Mouse (Mus musculus): ENCODE results near the gene Ptpra. TPM values are rescaled to one million over a fixed set of nuclear protein-coding genes. Genes with fewer than 3 reads are reported as not detected.
A peak's percentile ranks its signal among the peaks of the same experiment; 100 is the strongest.

Ptpra gene
- polyA plus RNA-seq, 1 experiment, result 1.2 TPM

DNA sequence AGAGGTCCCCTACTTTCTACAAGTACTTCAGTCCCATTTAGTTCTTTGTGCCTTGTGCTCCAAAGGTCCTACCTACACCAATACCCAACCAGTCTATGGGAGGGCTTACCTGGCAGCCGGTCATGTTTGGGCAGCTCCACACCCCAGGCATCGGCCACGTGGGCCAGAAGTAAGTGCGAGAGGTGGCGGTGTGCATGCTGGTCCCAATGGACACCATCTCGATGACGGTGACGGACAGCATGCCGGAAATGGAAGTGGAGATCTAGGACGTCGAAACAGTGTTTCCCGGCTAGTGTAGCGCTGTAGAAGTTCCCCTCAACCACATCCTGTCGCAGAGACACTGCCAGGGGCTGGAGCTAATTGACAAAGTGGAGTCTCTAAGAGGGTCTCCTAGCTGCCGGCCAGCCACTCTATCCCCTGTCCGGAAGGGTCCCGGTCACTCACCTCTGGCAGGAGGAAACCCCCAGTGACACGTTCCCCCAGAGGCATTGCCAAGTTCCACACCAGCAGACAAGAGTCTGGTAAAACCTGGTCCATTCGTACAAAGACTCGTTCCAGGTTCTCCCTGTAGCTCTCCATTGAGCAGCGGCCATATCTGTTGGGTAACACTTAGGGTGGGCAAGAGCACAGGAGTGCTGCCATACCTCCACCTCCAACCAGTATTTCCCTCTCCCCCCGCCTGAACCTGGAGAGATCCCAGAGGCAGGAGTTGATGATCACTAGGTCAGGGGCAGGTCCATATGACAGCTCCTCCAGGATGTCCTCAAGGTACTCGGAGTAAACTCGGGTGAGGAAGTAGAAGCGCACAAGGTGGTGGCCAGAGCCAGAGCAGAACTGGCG is 28.1 kb upstream of the Ptpra start:
- Histone ChIP-seq H3K27me3 (ENCODE audit: control insufficient read depth) (no peaks in the 10 kb centered on the region), H3K4me3 (replicated peaks) (no peak overlapping the region), H3K9me3 (ENCODE audit: control insufficient read depth, low read length) (no peaks in the 10 kb centered on the region), H3K4me1 (ENCODE audit: control insufficient read depth) (peaks cover 33% of the 10 kb centered on the region), H3K36me3 (ENCODE audit: control insufficient read depth) (peaks cover 17% of the 10 kb centered on the region)
- TF ChIP-seq GATA1 (IDR thresholded peaks at IDR 0.05; ENCODE audit: low read length) (no peak), TAL1 (IDR thresholded peaks at IDR 0.05; ENCODE audit: low read length) (no peak)

- H3K9me3 ChIP-seq (ENCODE audit: control insufficient read depth, low read length), result no peaks in the 10 kb centered on the region
- TF ChIP-seq GATA1 (IDR thresholded peaks at IDR 0.05; ENCODE audit: low read length), result no peak
- no peak for TF ChIP-seq TAL1 (IDR thresholded peaks at IDR 0.05; ENCODE audit: low read length)
- peaks cover 24% of the 10 kb centered on the region for H3K36me3 ChIP-seq (ENCODE audit: control insufficient read depth)
- peaks cover 41% of the 10 kb centered on the region for H3K4me1 ChIP-seq (ENCODE audit: control insufficient read depth)
- no peaks in the 10 kb centered on the region for H3K27me3 ChIP-seq (ENCODE audit: control insufficient read depth)
- H3K4me3 ChIP-seq (replicated peaks), result peak overlapping the region; percentile 85
Measured at GRCm38 (mm10) chr2:130423397-130424125, 26.5 kb upstream of the Ptpra start.

GRCm38 (mm10) chr2:130424126-130424853 is 25.8 kb upstream of the Ptpra start, which contains the start of the genes Vps16 and Pced1a:
TSS of gene Vps16 (plus strand) at chr2:130424339.
TSS of gene Pced1a (minus strand) at chr2:130424701.
- TF ChIP-seq TAL1 (IDR thresholded peaks at IDR 0.05; ENCODE audit: low read length) (no peak), GATA1 (IDR thresholded peaks at IDR 0.05; ENCODE audit: low read length) (no peak)
- peaks cover 20% of the 10 kb centered on the region for H3K36me3 ChIP-seq (ENCODE audit: control insufficient read depth)
- peak within 1 kb of the TSS; percentile 85 for H3K4me3 ChIP-seq (replicated peaks)
- H3K9me3 ChIP-seq (ENCODE audit: control insufficient read depth, low read length), result no peaks in the 10 kb centered on the region
- H3K4me1 ChIP-seq (ENCODE audit: control insufficient read depth), result peaks cover 47% of the 10 kb centered on the region
- H3K27me3 ChIP-seq (ENCODE audit: control insufficient read depth), result no peaks in the 10 kb centered on the region

GRCm38 (mm10) chr2:130425112-130425511 is 25.0 kb upstream of the Ptpra start:
- Histone ChIP-seq H3K36me3 (ENCODE audit: control insufficient read depth) (peaks cover 19% of the 10 kb centered on the region), H3K27me3 (ENCODE audit: control insufficient read depth) (no peaks in the 10 kb centered on the region), H3K4me1 (ENCODE audit: control insufficient read depth) (peaks cover 55% of the 10 kb centered on the region)

DNA sequence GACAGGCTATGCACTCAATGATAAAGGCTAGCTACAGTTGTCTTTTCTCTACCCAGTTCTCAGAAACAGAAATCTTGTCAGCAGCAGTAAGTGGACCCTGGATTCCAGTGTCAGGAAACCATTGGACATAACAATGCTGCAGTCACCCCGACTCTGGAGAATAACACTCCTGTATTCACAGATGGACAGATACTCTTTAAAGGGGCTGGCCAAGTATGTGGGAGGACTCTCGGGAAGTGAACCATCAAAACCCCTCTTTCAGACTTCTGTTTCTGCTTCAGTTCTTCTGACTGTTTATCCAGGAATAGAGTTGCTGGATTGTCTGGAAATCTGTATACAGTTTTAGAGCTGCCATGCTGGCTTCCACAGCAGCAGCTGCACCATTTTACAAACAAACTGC is 20.2 kb upstream of the Ptpra start:
- no peaks in the 10 kb centered on the region for H3K27me3 ChIP-seq (ENCODE audit: control insufficient read depth)
- H3K36me3 ChIP-seq (ENCODE audit: control insufficient read depth), result peaks cover 48% of the 10 kb centered on the region
- no peak overlapping the region for H3K4me3 ChIP-seq (replicated peaks)
- H3K4me1 ChIP-seq (ENCODE audit: control insufficient read depth), result peaks cover 54% of the 10 kb centered on the region
- TF ChIP-seq GATA1 (IDR thresholded peaks at IDR 0.05; ENCODE audit: low read length), result no peak
- TF ChIP-seq TAL1 (IDR thresholded peaks at IDR 0.05; ENCODE audit: low read length), result no peak
- H3K9me3 ChIP-seq (ENCODE audit: control insufficient read depth, low read length), result no peaks in the 10 kb centered on the region

More at GRCm38 (mm10) chr2:130425112-130425511, 25.0 kb upstream of the Ptpra start:
- Histone ChIP-seq H3K4me3 (replicated peaks) (peak overlapping the region; percentile 85), H3K9me3 (ENCODE audit: control insufficient read depth, low read length) (no peaks in the 10 kb centered on the region)
- TF ChIP-seq GATA1 (IDR thresholded peaks at IDR 0.05; ENCODE audit: low read length) (no peak), TAL1 (IDR thresholded peaks at IDR 0.05; ENCODE audit: low read length) (no peak)

DNA sequence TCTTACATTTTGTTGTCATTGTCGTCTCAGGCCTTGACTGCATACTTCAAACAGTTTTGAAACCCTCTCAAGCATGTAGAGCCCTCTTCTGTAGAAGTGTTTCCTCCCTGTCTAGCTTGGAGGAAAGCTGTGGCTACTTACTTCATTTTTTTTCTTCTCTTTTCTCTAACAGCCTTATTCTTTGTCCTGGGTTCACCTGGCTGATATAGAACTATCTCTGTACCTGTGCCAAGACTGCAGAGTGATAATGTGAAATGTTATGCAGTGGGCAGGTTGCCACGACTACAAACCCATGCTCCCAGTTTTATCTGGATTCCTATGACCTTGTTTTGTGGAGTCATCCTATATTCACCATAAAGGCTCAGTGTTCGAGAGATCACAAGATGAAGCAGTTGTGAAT is 19.6 kb upstream of the Ptpra start:
- peaks cover 48% of the 10 kb centered on the region for H3K36me3 ChIP-seq (ENCODE audit: control insufficient read depth)
- H3K27me3 ChIP-seq (ENCODE audit: control insufficient read depth), result no peaks in the 10 kb centered on the region
- H3K4me3 ChIP-seq (replicated peaks), result no peak overlapping the region
- TF ChIP-seq TAL1 (IDR thresholded peaks at IDR 0.05; ENCODE audit: low read length) (no peak), GATA1 (IDR thresholded peaks at IDR 0.05; ENCODE audit: low read length) (no peak)
- no peaks in the 10 kb centered on the region for H3K9me3 ChIP-seq (ENCODE audit: control insufficient read depth, low read length)
- peaks cover 47% of the 10 kb centered on the region for H3K4me1 ChIP-seq (ENCODE audit: control insufficient read depth)

GRCm38 (mm10) chr2:130432157-130432556 is 17.9 kb upstream of the Ptpra start:
- Histone ChIP-seq H3K9me3 (ENCODE audit: control insufficient read depth, low read length) (no peaks in the 10 kb centered on the region), H3K27me3 (ENCODE audit: control insufficient read depth) (no peaks in the 10 kb centered on the region), H3K4me3 (replicated peaks) (no peak overlapping the region), H3K4me1 (ENCODE audit: control insufficient read depth) (peaks cover 37% of the 10 kb centered on the region), H3K36me3 (ENCODE audit: control insufficient read depth) (peaks cover 54% of the 10 kb centered on the region)
- TF ChIP-seq GATA1 (IDR thresholded peaks at IDR 0.05; ENCODE audit: low read length) (no peak), TAL1 (IDR thresholded peaks at IDR 0.05; ENCODE audit: low read length) (no peak)

GRCm38 (mm10) chr2:130433152-130433551 is 16.9 kb upstream of the Ptpra start:
- no peak for TF ChIP-seq GATA1 (IDR thresholded peaks at IDR 0.05; ENCODE audit: low read length)
- TF ChIP-seq TAL1 (IDR thresholded peaks at IDR 0.05; ENCODE audit: low read length), result no peak
- Histone ChIP-seq H3K27me3 (ENCODE audit: control insufficient read depth) (no peaks in the 10 kb centered on the region), H3K36me3 (ENCODE audit: control insufficient read depth) (peaks cover 57% of the 10 kb centered on the region), H3K4me3 (replicated peaks) (no peak overlapping the region), H3K4me1 (ENCODE audit: control insufficient read depth) (peaks cover 30% of the 10 kb centered on the region), H3K9me3 (ENCODE audit: control insufficient read depth, low read length) (no peaks in the 10 kb centered on the region)
